9 mouse cellular contexts compared by ENCODE assay signal in the genomic region with DNA sequence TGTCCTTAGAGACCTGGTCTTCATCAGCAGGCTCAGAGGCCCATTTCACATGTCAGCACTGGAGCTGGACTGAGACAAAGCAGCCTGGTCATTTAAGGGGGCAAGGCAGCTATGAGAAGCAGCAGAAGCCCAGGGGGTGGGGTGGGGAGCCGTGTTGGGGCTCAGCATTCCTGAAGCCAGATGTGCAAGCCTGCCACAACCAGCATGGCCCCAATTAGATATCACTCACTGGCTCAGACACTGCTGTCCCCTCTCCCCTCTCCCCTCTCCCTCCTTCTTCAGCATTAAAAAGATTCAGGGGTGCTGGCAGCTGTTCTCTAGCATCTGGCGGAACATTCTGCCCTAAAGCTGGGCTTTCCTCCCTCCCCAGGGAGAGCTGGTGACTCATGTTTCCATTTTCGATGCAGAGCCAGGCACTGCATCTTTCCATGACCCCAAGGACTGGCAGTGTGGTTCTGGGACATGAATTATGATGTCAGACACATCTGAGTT. TPM values are rescaled to one million over a fixed set of nuclear protein-coding genes. Genes with fewer than 3 reads are reported as not detected.
A peak's percentile ranks its signal among the peaks of the same experiment; 100 is the strongest.
DNase-seq lines count a peak whose midpoint lies in the region; ATAC-seq lines count a peak whose summit lies in the region.
"Had no signal": no experiment of that assay in that cellular context is flagged by ENCODE, and none has a peak within 500 bp of the region (broad histone marks: within the 10 kb centered on the region; RNA-seq: fewer than 3 reads in every experiment).

No protein-coding gene starts in this region.

- peak; percentile 48 for DNase-seq in kidney, adult 18-20 months
- peak; percentile 41 for DNase-seq in embryonic facial prominence, embryonic 10.5 days (ENCODE audit: low spot score)
- DNase-seq in midbrain, embryonic 14.5 days: no peak
- no peak for DNase-seq in forebrain, embryonic 10.5 days (ENCODE audit: extremely low spot score, low spot score)

- no peak overlapping the region for H3K4me2 ChIP-seq in kidney, embryonic 15.5 days
- H3K4me2 ChIP-seq in heart, embryonic 16.5 days (ENCODE audit: low read depth, low read length): no peak overlapping the region
- H3K4me2 ChIP-seq in midbrain, embryonic 14.5 days (ENCODE audit: low read length): no peak overlapping the region

- H3K36me3 ChIP-seq in kidney, embryonic 15.5 days: no peaks in the 10 kb centered on the region
- no peaks in the 10 kb centered on the region for H3K36me3 ChIP-seq in embryonic facial prominence, embryonic 10.5 days (replicated peaks)
- H3K36me3 ChIP-seq in heart, embryonic 16.5 days (ENCODE audit: control insufficient read depth, insufficient read depth): no peaks in the 10 kb centered on the region
- no peaks in the 10 kb centered on the region for H3K36me3 ChIP-seq in macrophage (ENCODE audit: inconsistent target)
- no peaks in the 10 kb centered on the region for H3K36me3 ChIP-seq in midbrain, embryonic 14.5 days (ENCODE audit: control insufficient read depth, insufficient read depth, low read length)
- no peaks in the 10 kb centered on the region for H3K36me3 ChIP-seq in forebrain, embryonic 10.5 days (replicated peaks)
- H3K36me3 ChIP-seq: G1E had no signal

- H3K79me2 ChIP-seq in macrophage (ENCODE audit: inconsistent target): no peaks in the 10 kb centered on the region

- no peaks in the 10 kb centered on the region for H3K27me3 ChIP-seq in kidney, embryonic 15.5 days
- no peaks in the 10 kb centered on the region for H3K27me3 ChIP-seq in embryonic facial prominence, embryonic 10.5 days (replicated peaks; ENCODE audit: low read depth, poor library complexity, severe bottlenecking)
- H3K27me3 ChIP-seq in heart, embryonic 16.5 days (ENCODE audit: control insufficient read depth, insufficient read depth, low read length): no peaks in the 10 kb centered on the region
- no peaks in the 10 kb centered on the region for H3K27me3 ChIP-seq in midbrain, embryonic 14.5 days (ENCODE audit: control insufficient read depth, insufficient read depth, low read length)
- H3K27me3 ChIP-seq in forebrain, embryonic 10.5 days (ENCODE audit: poor library complexity, severe bottlenecking): no peaks in the 10 kb centered on the region

- WGBS in kidney, embryonic 15.5 days: 31% methylated on average over 3 of the region's 3 CpGs
- WGBS in embryonic facial prominence, embryonic 10.5 days: 36% methylated on average over 3 of the region's 3 CpGs
- 27% methylated on average over 3 of the region's 3 CpGs for WGBS in heart, embryonic 16.5 days
- 81% methylated on average over 3 of the region's 3 CpGs for WGBS in macrophage (ENCODE audit: missing documents)
- WGBS in midbrain, embryonic 14.5 days: 52% methylated on average over 3 of the region's 3 CpGs
- 61% methylated on average over 3 of the region's 3 CpGs for WGBS in forebrain, embryonic 10.5 days

- no peak overlapping the region for H3K9ac ChIP-seq in kidney, embryonic 15.5 days
- H3K9ac ChIP-seq in heart, embryonic 16.5 days (ENCODE audit: low read length): no peak overlapping the region
- H3K9ac ChIP-seq in midbrain, embryonic 14.5 days (replicated peaks; ENCODE audit: low read length): no peak overlapping the region

- no peak overlapping the region for H3K27ac ChIP-seq in kidney, embryonic 15.5 days
- no peak overlapping the region; the same call in 1 of the 2 replicates for H3K27ac ChIP-seq in embryonic facial prominence, embryonic 10.5 days (replicated peaks)
- H3K27ac ChIP-seq in heart, embryonic 16.5 days (ENCODE audit: low read length): peak overlapping the region; percentile 47
- H3K27ac ChIP-seq in macrophage: peak overlapping the region; percentile 97
- H3K27ac ChIP-seq in midbrain, embryonic 14.5 days (replicated peaks; ENCODE audit: low read depth, low read length): no peak overlapping the region
- no peak overlapping the region for H3K27ac ChIP-seq in forebrain, embryonic 10.5 days

- ATAC-seq in kidney, embryonic 15.5 days (replicated peaks; ENCODE audit: low FRiP score): no peak
- ATAC-seq in heart, embryonic 16.5 days (replicated peaks; ENCODE audit: extremely low read depth, insufficient read depth, low FRiP score): peak; percentile 61
- no peak for ATAC-seq in midbrain, embryonic 14.5 days (ENCODE audit: low FRiP score, low TSS enrichment)
- no peak for ATAC-seq in erythroblast, adult 5-6 weeks (replicated peaks; ENCODE audit: low FRiP score, poor library complexity, severe bottlenecking)

- peaks cover 11% of the 10 kb centered on the region; the same call in 1 of the 2 replicates for H3K4me1 ChIP-seq in kidney, embryonic 15.5 days
- H3K4me1 ChIP-seq in embryonic facial prominence, embryonic 10.5 days: peaks cover 17% of the 10 kb centered on the region
- peaks cover 35% of the 10 kb centered on the region for H3K4me1 ChIP-seq in heart, embryonic 16.5 days (ENCODE audit: control insufficient read depth, insufficient read depth, low read length)
- H3K4me1 ChIP-seq in midbrain, embryonic 14.5 days (ENCODE audit: control insufficient read depth, insufficient read depth, low read length): no peaks in the 10 kb centered on the region
- H3K4me1 ChIP-seq in forebrain, embryonic 10.5 days: peaks cover 11% of the 10 kb centered on the region; the same call in 1 of the 2 replicates

- H3K9me3 ChIP-seq in kidney, embryonic 15.5 days (replicated peaks): no peaks in the 10 kb centered on the region
- no peaks in the 10 kb centered on the region for H3K9me3 ChIP-seq in embryonic facial prominence, embryonic 10.5 days
- no peaks in the 10 kb centered on the region for H3K9me3 ChIP-seq in heart, embryonic 16.5 days (replicated peaks; ENCODE audit: control insufficient read depth, low read length)
- H3K9me3 ChIP-seq in midbrain, embryonic 14.5 days (ENCODE audit: control insufficient read depth, low read length): no peaks in the 10 kb centered on the region
- H3K9me3 ChIP-seq in forebrain, embryonic 10.5 days: no peaks in the 10 kb centered on the region
- H3K9me3 ChIP-seq: G1E had no signal

- no peak overlapping the region for H3K4me3 ChIP-seq in kidney, embryonic 15.5 days (replicated peaks)
- H3K4me3 ChIP-seq in embryonic facial prominence, embryonic 10.5 days: no peak overlapping the region
- no peak overlapping the region for H3K4me3 ChIP-seq in heart, embryonic 16.5 days (ENCODE audit: low read length)
- H3K4me3 ChIP-seq in macrophage (ENCODE audit: inconsistent target): no peak overlapping the region
- no peak overlapping the region for H3K4me3 ChIP-seq in midbrain, embryonic 14.5 days (replicated peaks; ENCODE audit: low read depth, low read length)
- H3K4me3 ChIP-seq in forebrain, embryonic 10.5 days: no peak overlapping the region

RNA-seq across cellular contexts. Expression of gene Ergic1, which starts 30.7 kb away (rescaled TPM):
- polyA plus RNA-seq in kidney, embryonic 15.5 days (2015; fragmentation: Nextera tagmentation; extraction: Ambion mirVana): 124 and 131 TPM in 2 replicates
- polyA plus RNA-seq in embryonic facial prominence, embryonic 10.5 days (2016; fragmentation: Nextera tagmentation; extraction: Ambion mirVana): 107 and 109 TPM in 2 replicates
- 82.7 and 84.9 TPM in 2 replicates for polyA plus RNA-seq in heart, embryonic 16.5 days (2015; fragmentation: Nextera tagmentation; extraction: Ambion mirVana)
- 100 to 1,000 TPM in 3 of 26 experiments, 10 to 100 TPM in 23; 27.2 to 136 (median 52.5) TPM for total RNA-seq in macrophage (2018; cell fraction: chromatin; rRNA removed)
- total RNA-seq in macrophage (2018; cell fraction: cytosol; rRNA removed): 10 to 100 TPM; 35.4 to 59.1 (median 45.8) TPM
- 100 to 1,000 TPM in 3 of 26 experiments, 10 to 100 TPM in 23; 29.0 to 133 (median 49.8) TPM for total RNA-seq in macrophage (2018; cell fraction: nucleus; rRNA removed)
- 37.4 to 133 TPM (median 109 TPM) in 3 replicates for polyA plus RNA-seq in macrophage (2018)
- 117 and 129 TPM in 2 replicates for polyA plus RNA-seq in midbrain, embryonic 14.5 days (2014; fragmentation: Nextera tagmentation; extraction: Ambion mirVana)
- total RNA-seq in erythroblast, adult 5-6 weeks (2015; ENCODE audit: low replicate concordance): 23.4 and 26.1 TPM in 2 replicates
- 2.1 and 10.3 TPM in 2 replicates for total RNA-seq in erythroblast, adult 5-6 weeks (2017; ENCODE audit: low replicate concordance)
- polyA plus RNA-seq in forebrain, embryonic 10.5 days (2016; fragmentation: Nextera tagmentation; extraction: Ambion mirVana): 116 and 127 TPM in 2 replicates

RNA-seq across cellular contexts. Expression of gene Dusp1, which starts 31.3 kb away (rescaled TPM):
- polyA plus RNA-seq in kidney, embryonic 15.5 days (2015; fragmentation: Nextera tagmentation; extraction: Ambion mirVana): 23.1 and 24.8 TPM in 2 replicates
- polyA plus RNA-seq in embryonic facial prominence, embryonic 10.5 days (2016; fragmentation: Nextera tagmentation; extraction: Ambion mirVana): 22.5 and 23.3 TPM in 2 replicates
- 35.5 and 35.7 TPM in 2 replicates for polyA plus RNA-seq in heart, embryonic 16.5 days (2015; fragmentation: Nextera tagmentation; extraction: Ambion mirVana)
- 1,000 to 10,000 TPM in 8 of 26 experiments, 100 to 1,000 TPM in 14, 10 to 100 TPM in 4; 36.2 to 1,811 (median 533) TPM for total RNA-seq in macrophage (2018; cell fraction: chromatin; rRNA removed)
- total RNA-seq in macrophage (2018; cell fraction: cytosol; rRNA removed): 1,000 to 10,000 TPM in 5 of 26 experiments, 100 to 1,000 TPM in 14, 10 to 100 TPM in 7; 20.0 to 1,690 (median 314) TPM
- total RNA-seq in macrophage (2018; cell fraction: nucleus; rRNA removed): 1,000 to 10,000 TPM in 9 of 26 experiments, 100 to 1,000 TPM in 14, 10 to 100 TPM in 3; 28.6 to 2,287 (median 592) TPM
- polyA plus RNA-seq in macrophage (2018): 10.8 to 29.7 TPM (median 28.3 TPM) in 3 replicates
- polyA plus RNA-seq in midbrain, embryonic 14.5 days (2014; fragmentation: Nextera tagmentation; extraction: Ambion mirVana): 44.2 and 45.8 TPM in 2 replicates
- total RNA-seq in erythroblast, adult 5-6 weeks (2015; ENCODE audit: low replicate concordance): 54.8 and 66.0 TPM in 2 replicates
- total RNA-seq in erythroblast, adult 5-6 weeks (2017; ENCODE audit: low replicate concordance): 9.5 and 13.1 TPM in 2 replicates
- 22.0 and 24.4 TPM in 2 replicates for polyA plus RNA-seq in forebrain, embryonic 10.5 days (2016; fragmentation: Nextera tagmentation; extraction: Ambion mirVana)

Comparison
In these comparisons a context has a peak if more than half of its experiments do, and no peak if none do; other contexts are left out.
1. DNase-seq: peak in kidney, adult 18-20 months (single experiment) and embryonic facial prominence, embryonic 10.5 days (single experiment); none in midbrain, embryonic 14.5 days (single experiment) and forebrain, embryonic 10.5 days (single experiment).
2. H3K27ac ChIP-seq: peak in heart, embryonic 16.5 days (single experiment) and macrophage (single experiment); none in kidney, embryonic 15.5 days (single experiment), embryonic facial prominence, embryonic 10.5 days (single experiment), midbrain, embryonic 14.5 days (single experiment) and forebrain, embryonic 10.5 days (single experiment).